Mouse (Mus musculus) stomach, postnatal 0 days (tissue): ENCODE results near the gene Sdr42e1. TPM values are rescaled to one million over a fixed set of nuclear protein-coding genes. Genes with fewer than 3 reads are reported as not detected.

Experiments used
- ATAC-seq: fragments of 200-750 bp; cut with Nextera tagmentation; 2 replicates; pipeline ENCODE4 v1.8.0; 2017; ENCODE audit not compliant: low FRiP score, low TSS enrichment
- DNase-seq: peaks from one replicate; pipeline ENCODE4 v3.0.0-alpha.2; 2016; ENCODE audit warnings: low spot score
- H3K27ac ChIP-seq: fragments of 300-500 bp; sonication (generic); replicated peaks from 2 replicates; pipeline ENCODE4 v1.5.1; 2014; ENCODE audit warnings: mild to moderate bottlenecking, control low read depth
- H3K27me3 ChIP-seq: fragments of 300-500 bp; sonication (generic); 2 replicates; pipeline ENCODE4 v1.6.1; 2014; ENCODE audit warnings: low read length; ENCODE audit not compliant: control insufficient read depth, insufficient read depth
- H3K36me3 ChIP-seq: fragments of 300-500 bp; sonication (generic); 2 replicates; pipeline ENCODE4 v1.6.1; 2014; ENCODE audit warnings: low read length, mixed read lengths; ENCODE audit not compliant: control insufficient read depth, insufficient read depth
- H3K4me1 ChIP-seq: fragments of 300-500 bp; sonication (generic); replicated peaks from 2 replicates; pipeline ENCODE4 v1.6.1; 2014; ENCODE audit warnings: antibody characterized with exemption; ENCODE audit not compliant: control insufficient read depth, insufficient read depth
- H3K4me2 ChIP-seq: fragments of 300-500 bp; sonication (generic); replicated peaks from 2 replicates; pipeline ENCODE4 v1.6.1; 2014; ENCODE audit warnings: low read depth, mild to moderate bottlenecking, control low read depth, moderate library complexity
- H3K4me3 ChIP-seq: fragments of 300-500 bp; sonication (generic); 2 replicates; pipeline ENCODE4 v1.5.1; 2014; ENCODE audit warnings: low read depth, low read length, control low read depth
- H3K9ac ChIP-seq: fragments of 300-500 bp; sonication (generic); 2 replicates; pipeline ENCODE4 v1.6.1; 2014; ENCODE audit warnings: mild to moderate bottlenecking, low read length, control low read depth, mixed read lengths
- H3K9me3 ChIP-seq: fragments of 300-500 bp; sonication (generic); 2 replicates; pipeline ENCODE4 v1.6.1; 2016; ENCODE audit warnings: low read length; ENCODE audit not compliant: control insufficient read depth
- CTCF ChIP-seq: IDR thresholded peaks from 2 replicates; pipeline ENCODE4 v1.5.1; 2016; ENCODE audit warnings: antibody characterized with exemption, low read depth, mild to moderate bottlenecking, moderate library complexity
- EP300 ChIP-seq: optimal IDR thresholded peaks from 2 replicates; pipeline ENCODE3; 2016; ENCODE audit warnings: antibody characterized with exemption
- WGBS: fragments of 180-500 bp; shearing (Covaris S2); extraction: QIAGEN DNeasy Blood & Tissue Kit; methylation state at CpG from one replicate; pipeline ENCODE4 v1.1.7; 2014; 5-methylcytosine and 5-hydroxymethylcytosine counted together
- polyA plus RNA-seq: library from polyadenylated mRNA; unstranded; fragments of >200 nt; fragmentation: Nextera tagmentation; extraction: Ambion mirVana; gene quantifications from 2 replicates; pipeline ENCODE4 v1.2.1, GENCODE M21; 2015

The Sdr42e1 gene
- polyA plus RNA-seq, 1 experiment from 2014 or later: 24.2 TPM

GRCm38 (mm10) chr8:117692131-117692530 lies 18.6 kb upstream of the Sdr42e1 start:
- H3K4me1 ChIP-seq: no peaks in the 10 kb centered on the region
- no peak overlapping the region for H3K4me2 ChIP-seq
- 61% methylated on average over 4 of the region's 4 CpGs for WGBS
- no peak for TF ChIP-seq CTCF
- TF ChIP-seq EP300: peak; percentile 41
- peak overlapping the region; percentile 89 for H3K27ac ChIP-seq
- H3K36me3 ChIP-seq: no peaks in the 10 kb centered on the region
- no peak overlapping the region; the same call in 1 of the 2 replicates for H3K4me3 ChIP-seq
- H3K27me3 ChIP-seq: no peaks in the 10 kb centered on the region
- DNase-seq: peak; percentile 68
- no peaks in the 10 kb centered on the region for H3K9me3 ChIP-seq
- H3K9ac ChIP-seq: no peak overlapping the region
- ATAC-seq: peak; percentile 93

- Histone ChIP-seq H3K9me3 (no peaks in the 10 kb centered on the region), H3K27ac (no peak overlapping the region), H3K27me3 (no peaks in the 10 kb centered on the region), H3K4me2 (no peak overlapping the region), H3K36me3 (no peaks in the 10 kb centered on the region), H3K4me3 (no peak overlapping the region), H3K9ac (no peak overlapping the region), H3K4me1 (no peaks in the 10 kb centered on the region)
- ATAC-seq (no peak), DNase-seq (no peak)
- WGBS: 73% methylated on average over 7 of the region's 7 CpGs
- TF ChIP-seq CTCF (no peak), EP300 (no peak)
These were observed 14.4 kb upstream of the Sdr42e1 start for GRCm38 (mm10) chr8:117687890-117688289.

- Histone ChIP-seq H3K4me1 (no peaks in the 10 kb centered on the region), H3K27ac (peak overlapping the region; percentile 56; the same call in 1 of the 2 replicates), H3K4me3 (no peak overlapping the region), H3K27me3 (no peaks in the 10 kb centered on the region), H3K9me3 (no peaks in the 10 kb centered on the region), H3K4me2 (no peak overlapping the region), H3K36me3 (no peaks in the 10 kb centered on the region), H3K9ac (no peak overlapping the region)
- 20% methylated on average over 11 of the region's 11 CpGs for WGBS
- DNase-seq (no peak), ATAC-seq (no peak)
- TF ChIP-seq EP300: no peak
- TF ChIP-seq CTCF: 0 out of 2 replicates have a peak, but pooled peaks have one; percentile 4
These were observed 11.0 kb upstream of the Sdr42e1 start for GRCm38 (mm10) chr8:117684504-117684903.

DNA sequence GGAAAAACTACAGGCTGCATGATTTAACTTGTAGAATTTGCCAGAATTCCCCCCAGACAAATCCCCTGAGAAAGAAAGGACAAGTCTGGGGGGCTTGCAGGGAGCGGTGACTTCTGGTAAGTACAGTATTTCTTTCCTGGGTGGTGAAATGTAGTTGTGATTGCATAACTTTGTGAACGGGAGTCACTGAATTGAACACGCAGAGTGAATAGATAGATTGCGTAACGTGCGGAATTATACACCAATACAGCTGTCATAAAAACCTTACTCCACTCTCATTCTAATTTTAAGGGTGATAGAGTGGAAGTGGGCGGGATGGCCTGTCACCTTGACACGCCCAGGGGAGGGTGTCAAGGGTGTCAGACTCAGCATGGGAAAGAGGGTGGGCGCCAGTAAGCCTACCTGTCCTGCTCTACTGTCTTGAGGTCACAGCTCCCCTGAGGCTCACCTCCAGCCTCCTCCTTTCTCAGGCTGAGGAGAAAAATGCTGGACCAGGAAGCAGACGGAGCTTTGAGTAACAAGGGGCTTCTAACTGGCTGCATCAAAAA lies 10.5 kb upstream of the Sdr42e1 start:
- no peak overlapping the region; the same call in 1 of the 2 replicates for H3K4me2 ChIP-seq
- no peak for DNase-seq
- H3K27me3 ChIP-seq: no peaks in the 10 kb centered on the region
- H3K27ac ChIP-seq: peak overlapping the region; percentile 56; the same call in 1 of the 2 replicates
- ATAC-seq: peak; percentile 56; the same call in 1 of the 2 replicates
- H3K9me3 ChIP-seq: no peaks in the 10 kb centered on the region
- H3K36me3 ChIP-seq: no peaks in the 10 kb centered on the region
- 48% methylated on average over 10 of the region's 10 CpGs for WGBS
- no peak overlapping the region for H3K4me3 ChIP-seq
- H3K9ac ChIP-seq: no peak overlapping the region
- no peak for TF ChIP-seq CTCF
- H3K4me1 ChIP-seq: no peaks in the 10 kb centered on the region

DNA sequence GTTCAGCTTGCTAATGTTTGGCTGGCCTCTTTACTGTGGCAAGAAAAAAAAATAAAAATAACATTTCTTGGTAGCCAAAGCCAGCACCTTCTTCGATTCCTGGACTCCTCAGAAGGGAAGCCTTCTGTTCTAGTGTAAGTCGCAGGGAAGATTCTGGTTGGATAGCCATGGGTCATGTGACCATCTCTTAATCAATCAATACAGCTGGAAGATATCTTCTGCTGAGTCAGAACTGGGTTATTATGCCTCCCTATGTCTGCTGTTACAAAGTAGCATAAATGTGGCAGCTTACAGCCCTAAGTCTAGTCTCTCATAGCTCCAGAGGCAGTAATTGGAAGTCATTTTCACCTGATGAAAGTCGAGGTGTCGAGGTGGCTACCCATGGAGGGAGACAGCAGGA lies 5.2 kb upstream of the Sdr42e1 start:
- Histone ChIP-seq H3K9me3 (no peaks in the 10 kb centered on the region), H3K4me1 (no peaks in the 10 kb centered on the region), H3K27ac (no peak overlapping the region), H3K27me3 (no peaks in the 10 kb centered on the region), H3K36me3 (no peaks in the 10 kb centered on the region), H3K9ac (no peak overlapping the region), H3K4me2 (no peak overlapping the region), H3K4me3 (no peak overlapping the region)
- ATAC-seq: peak; percentile 56; the same call in 1 of the 2 replicates
- 86% methylated on average over 4 of the region's 4 CpGs for WGBS
- TF ChIP-seq CTCF (no peak), EP300 (no peak)
- no peak for DNase-seq

DNA sequence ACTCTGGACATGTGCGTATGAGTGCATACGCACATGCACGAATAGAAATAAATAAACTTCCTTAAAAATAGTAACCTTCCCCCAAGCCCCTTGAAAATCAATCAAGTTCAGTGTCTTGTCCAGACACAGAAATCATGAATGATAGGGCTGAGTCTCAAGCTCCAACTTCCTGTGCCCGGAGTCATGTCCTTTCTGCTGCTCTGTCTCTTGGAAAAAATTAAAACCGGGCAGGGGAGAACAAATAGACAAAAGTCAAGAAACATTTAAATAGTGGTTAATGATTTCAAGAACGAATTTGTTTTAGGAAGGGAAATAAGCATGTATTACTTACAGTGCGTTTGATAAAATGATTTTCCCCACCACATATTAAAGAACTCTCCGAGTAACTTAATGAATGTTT lies 3.5 kb upstream of the Sdr42e1 start:
- ATAC-seq (no peak), DNase-seq (no peak)
- WGBS: 36% methylated on average over 8 of the region's 8 CpGs
- Histone ChIP-seq H3K27me3 (no peaks in the 10 kb centered on the region), H3K9me3 (no peaks in the 10 kb centered on the region), H3K27ac (no peak overlapping the region), H3K36me3 (no peaks in the 10 kb centered on the region), H3K9ac (no peak overlapping the region), H3K4me1 (no peaks in the 10 kb centered on the region), H3K4me3 (no peak overlapping the region), H3K4me2 (no peak overlapping the region)
- no peak for TF ChIP-seq CTCF
- no peak for TF ChIP-seq EP300
